Mouse (Mus musculus): ENCODE measurements around the gene Gm1043. TPM values are rescaled to one million over a fixed set of nuclear protein-coding genes. Genes with fewer than 3 reads are reported as not detected.

Gene Gm1043
- polyA plus RNA-seq, 1 experiment from 2014 or later, result not detected

- Histone ChIP-seq H3K27ac (no peak overlapping the region), H3K4me1 (peaks cover 13% of the 10 kb centered on the region), H3K27me3 (ENCODE audit: poor library complexity, severe bottlenecking) (no peaks in the 10 kb centered on the region), H3K9me3 (no peaks in the 10 kb centered on the region), H3K36me3 (replicated peaks) (no peaks in the 10 kb centered on the region), H3K4me3 (no peak overlapping the region)
- WGBS, result 89% methylated on average over 1 of the region's 1 CpGs
- DNase-seq (ENCODE audit: extremely low spot score, low spot score), result no peak
Measured at GRCm38 (mm10) chr5:37225708-37226107, 140.5 kb downstream of the Gm1043 start.

GRCm38 (mm10) chr5:37227956-37228680, 142.9 kb downstream of the Gm1043 start:
- 76% methylated on average over 6 of the region's 6 CpGs for WGBS
- DNase-seq (ENCODE audit: extremely low spot score, low spot score), result no peak

GRCm38 (mm10) chr5:37228894-37229293, 143.7 kb downstream of the Gm1043 start:
- 86% methylated on average over 7 of the region's 7 CpGs for WGBS
- H3K4me1 ChIP-seq, result no peaks in the 10 kb centered on the region
- H3K4me3 ChIP-seq, result no peak overlapping the region
- H3K27me3 ChIP-seq (ENCODE audit: poor library complexity, severe bottlenecking), result no peaks in the 10 kb centered on the region
- no peaks in the 10 kb centered on the region for H3K9me3 ChIP-seq
- H3K27ac ChIP-seq, result no peak overlapping the region
- DNase-seq (ENCODE audit: extremely low spot score, low spot score), result no peak
- no peaks in the 10 kb centered on the region for H3K36me3 ChIP-seq (replicated peaks)

More at GRCm38 (mm10) chr5:37227956-37228680, 142.9 kb downstream of the Gm1043 start:
- no peaks in the 10 kb centered on the region for H3K4me1 ChIP-seq
- H3K36me3 ChIP-seq (replicated peaks), result no peaks in the 10 kb centered on the region
- no peak overlapping the region for H3K4me3 ChIP-seq
- H3K27ac ChIP-seq, result no peak overlapping the region
- no peaks in the 10 kb centered on the region for H3K27me3 ChIP-seq (ENCODE audit: poor library complexity, severe bottlenecking)
- no peaks in the 10 kb centered on the region for H3K9me3 ChIP-seq

- Histone ChIP-seq H3K9me3 (no peaks in the 10 kb centered on the region), H3K4me1 (no peaks in the 10 kb centered on the region), H3K27ac (no peak overlapping the region), H3K4me3 (no peak overlapping the region), H3K27me3 (ENCODE audit: poor library complexity, severe bottlenecking) (peaks cover 9% of the 10 kb centered on the region; the same call in 1 of the 2 replicates), H3K36me3 (replicated peaks) (no peaks in the 10 kb centered on the region)
- 65% methylated on average over 9 of the region's 9 CpGs for WGBS
- DNase-seq (ENCODE audit: extremely low spot score, low spot score), result no peak
Measured at GRCm38 (mm10) chr5:37233010-37233557, 147.9 kb downstream of the Gm1043 start.

GRCm38 (mm10) chr5:37238654-37239053, 153.5 kb downstream of the Gm1043 start:
- Histone ChIP-seq H3K9me3 (no peaks in the 10 kb centered on the region), H3K27me3 (ENCODE audit: poor library complexity, severe bottlenecking) (peaks cover 60% of the 10 kb centered on the region), H3K4me1 (peaks cover 24% of the 10 kb centered on the region), H3K36me3 (replicated peaks) (no peaks in the 10 kb centered on the region), H3K4me3 (no peak overlapping the region), H3K27ac (no peak overlapping the region)
- DNase-seq (ENCODE audit: extremely low spot score, low spot score), result no peak
- WGBS, result 47% methylated on average over 2 of the region's 2 CpGs

GRCm38 (mm10) chr5:37240550-37240949, 155.4 kb downstream of the Gm1043 start:
- no peaks in the 10 kb centered on the region for H3K9me3 ChIP-seq
- no peak overlapping the region for H3K27ac ChIP-seq
- H3K27me3 ChIP-seq (ENCODE audit: poor library complexity, severe bottlenecking), result peaks cover 70% of the 10 kb centered on the region
- peak; percentile 44 for DNase-seq (ENCODE audit: extremely low spot score, low spot score)
- no peak overlapping the region for H3K4me3 ChIP-seq
- no peaks in the 10 kb centered on the region for H3K36me3 ChIP-seq (replicated peaks)
- 2% methylated on average over 5 of the region's 5 CpGs for WGBS
- peaks cover 43% of the 10 kb centered on the region for H3K4me1 ChIP-seq

GRCm38 (mm10) chr5:37241224-37241623, 156.1 kb downstream of the Gm1043 start:
- Histone ChIP-seq H3K4me1 (peaks cover 48% of the 10 kb centered on the region), H3K27me3 (ENCODE audit: poor library complexity, severe bottlenecking) (peaks cover 76% of the 10 kb centered on the region), H3K9me3 (no peaks in the 10 kb centered on the region), H3K27ac (no peak overlapping the region), H3K36me3 (replicated peaks) (no peaks in the 10 kb centered on the region), H3K4me3 (peak overlapping the region; percentile 59)
- DNase-seq (ENCODE audit: extremely low spot score, low spot score), result no peak
- WGBS, result 12% methylated on average over 9 of the region's 9 CpGs

GRCm38 (mm10) chr5:37241651-37242151, 156.5 kb downstream of the Gm1043 start, which contains the start of gene Crmp1:
TSS of gene Crmp1 (plus strand) at chr5:37241940.
- peak within 1 kb of the TSS; percentile 59 for H3K4me3 ChIP-seq
- H3K27ac ChIP-seq, result peak within 1 kb of the TSS; percentile 35
- H3K9me3 ChIP-seq, result no peaks in the 10 kb centered on the region
- H3K4me1 ChIP-seq, result peaks cover 53% of the 10 kb centered on the region
- 2% methylated on average over 46 of the region's 56 CpGs for WGBS
- peaks cover 81% of the 10 kb centered on the region for H3K27me3 ChIP-seq (ENCODE audit: poor library complexity, severe bottlenecking)
- DNase-seq (ENCODE audit: extremely low spot score, low spot score), result peak; percentile 87
- H3K36me3 ChIP-seq (replicated peaks), result no peaks in the 10 kb centered on the region

GRCm38 (mm10) chr5:37242360-37243168, 157.4 kb downstream of the Gm1043 start:
- H3K4me1 ChIP-seq, result peaks cover 62% of the 10 kb centered on the region
- H3K27ac ChIP-seq, result peak overlapping the region; percentile 35; the same call in 1 of the 2 replicates
- H3K9me3 ChIP-seq, result no peaks in the 10 kb centered on the region
- WGBS, result 8% methylated on average over 44 of the region's 44 CpGs
- H3K4me3 ChIP-seq, result peak overlapping the region; percentile 59
- DNase-seq (ENCODE audit: extremely low spot score, low spot score), result peak; percentile 14
- no peaks in the 10 kb centered on the region for H3K36me3 ChIP-seq (replicated peaks)
- peaks cover 86% of the 10 kb centered on the region for H3K27me3 ChIP-seq (ENCODE audit: poor library complexity, severe bottlenecking)

- Histone ChIP-seq H3K4me3 (peak overlapping the region; percentile 83), H3K9me3 (no peaks in the 10 kb centered on the region), H3K27me3 (ENCODE audit: poor library complexity, severe bottlenecking) (peaks cover 83% of the 10 kb centered on the region), H3K36me3 (replicated peaks) (no peaks in the 10 kb centered on the region), H3K4me1 (peaks cover 69% of the 10 kb centered on the region), H3K27ac (0 out of 2 replicates have a peak overlapping the region, but pooled peaks have one; percentile 35)
- peak; percentile 79 for DNase-seq (ENCODE audit: extremely low spot score, low spot score)
- 1% methylated on average over 19 of the region's 19 CpGs for WGBS
Measured at GRCm38 (mm10) chr5:37243169-37243886, 158.2 kb downstream of the Gm1043 start.

GRCm38 (mm10) chr5:37244161-37244560, 159.0 kb downstream of the Gm1043 start:
- Histone ChIP-seq H3K4me1 (peaks cover 77% of the 10 kb centered on the region), H3K9me3 (no peaks in the 10 kb centered on the region), H3K27me3 (ENCODE audit: poor library complexity, severe bottlenecking) (peaks cover 80% of the 10 kb centered on the region)

GRCm38 (mm10) chr5:37244666-37245242, 159.6 kb downstream of the Gm1043 start:
- H3K9me3 ChIP-seq, result no peaks in the 10 kb centered on the region
- H3K27me3 ChIP-seq (ENCODE audit: poor library complexity, severe bottlenecking), result peaks cover 74% of the 10 kb centered on the region
- peak overlapping the region; percentile 93; the same call in 1 of the 2 replicates for H3K27ac ChIP-seq
- peak; percentile 21 for DNase-seq (ENCODE audit: extremely low spot score, low spot score)
- peak overlapping the region; percentile 83 for H3K4me3 ChIP-seq
- no peaks in the 10 kb centered on the region for H3K36me3 ChIP-seq (replicated peaks)
- peaks cover 77% of the 10 kb centered on the region for H3K4me1 ChIP-seq
- 45% methylated on average over 9 of the region's 9 CpGs for WGBS

More at GRCm38 (mm10) chr5:37244161-37244560, 159.0 kb downstream of the Gm1043 start:
- 2% methylated on average over 13 of the region's 13 CpGs for WGBS
- Histone ChIP-seq H3K4me3 (peak overlapping the region; percentile 83), H3K27ac (0 out of 2 replicates have a peak overlapping the region, but pooled peaks have one; percentile 35), H3K36me3 (replicated peaks) (no peaks in the 10 kb centered on the region)
- peak; percentile 50 for DNase-seq (ENCODE audit: extremely low spot score, low spot score)
